Mouse (Mus musculus): ENCODE data around the gene Cdc42bpa. TPM values are rescaled to one million over a fixed set of nuclear protein-coding genes. Genes with fewer than 3 reads are reported as not detected.
A peak's percentile ranks its signal among the peaks of the same experiment; 100 is the strongest.

Gene Cdc42bpa
- polyA plus RNA-seq, 1 experiment from 2014 or later = 18.5 TPM

DNA sequence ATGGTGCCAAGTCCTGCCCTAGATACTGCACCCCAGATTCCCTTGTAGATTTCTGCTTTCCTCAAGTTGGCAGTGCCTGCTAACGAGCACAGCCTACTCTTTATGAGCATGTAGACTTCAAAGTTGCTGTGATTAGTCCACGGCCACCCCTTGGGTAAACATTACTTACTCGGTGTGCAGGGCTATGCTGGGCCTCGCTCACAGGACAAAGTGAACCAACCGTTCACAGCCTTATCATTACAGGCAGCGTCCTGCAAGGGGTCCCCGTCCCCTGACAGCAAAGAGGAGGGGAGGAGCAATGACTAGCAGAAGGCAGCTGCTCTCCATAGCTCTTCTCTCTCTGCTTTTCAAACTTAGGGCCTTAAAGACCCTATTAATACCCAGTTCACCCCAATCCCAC is 224.5 kb downstream of the Cdc42bpa start:
- Histone ChIP-seq H3K4me1 (0 out of 2 replicates have a peak, but pooled peaks cover 3% of the 10 kb centered on the region), H3K9ac (no peak overlapping the region), H3K27me3 (no peaks in the 10 kb centered on the region), H3K4me3 (replicated peaks) (no peak overlapping the region), H3K9me3 (replicated peaks) (no peaks in the 10 kb centered on the region), H3K27ac (no peak overlapping the region), H3K36me3 (no peaks in the 10 kb centered on the region), H3K4me2 (no peak overlapping the region)
- ATAC-seq (replicated peaks; ENCODE audit: low FRiP score) = no peak
- whole genome bisulfite sequencing = 35% methylated on average over 7 of the region's 7 CpGs

DNA sequence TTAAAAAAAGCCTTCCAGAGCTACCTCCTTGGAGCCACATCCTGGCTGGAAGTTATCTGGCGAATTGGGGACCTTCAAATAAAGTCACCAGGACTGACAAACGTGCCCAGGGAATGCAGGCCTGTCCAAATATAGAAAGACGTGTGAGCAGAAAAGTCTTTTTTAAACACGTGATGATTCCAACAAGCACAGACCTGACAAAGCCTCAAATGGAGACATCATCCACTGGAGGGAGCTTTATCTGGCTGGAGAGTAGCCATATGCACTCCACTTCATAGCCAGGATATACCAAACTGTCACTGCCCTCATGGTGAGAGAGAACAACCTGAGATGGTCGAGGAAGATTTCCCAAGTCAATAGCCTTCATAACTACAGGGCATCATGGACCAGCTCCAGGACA is 225.6 kb downstream of the Cdc42bpa start:
- Histone ChIP-seq H3K27me3 (no peaks in the 10 kb centered on the region), H3K9me3 (replicated peaks) (no peaks in the 10 kb centered on the region), H3K4me3 (replicated peaks) (no peak overlapping the region), H3K4me1 (0 out of 2 replicates have a peak, but pooled peaks cover 3% of the 10 kb centered on the region), H3K36me3 (no peaks in the 10 kb centered on the region), H3K4me2 (no peak overlapping the region), H3K9ac (no peak overlapping the region), H3K27ac (no peak overlapping the region)
- 69% methylated on average over 5 of the region's 5 CpGs for WGBS
- no peak for ATAC-seq (replicated peaks; ENCODE audit: low FRiP score)

DNA sequence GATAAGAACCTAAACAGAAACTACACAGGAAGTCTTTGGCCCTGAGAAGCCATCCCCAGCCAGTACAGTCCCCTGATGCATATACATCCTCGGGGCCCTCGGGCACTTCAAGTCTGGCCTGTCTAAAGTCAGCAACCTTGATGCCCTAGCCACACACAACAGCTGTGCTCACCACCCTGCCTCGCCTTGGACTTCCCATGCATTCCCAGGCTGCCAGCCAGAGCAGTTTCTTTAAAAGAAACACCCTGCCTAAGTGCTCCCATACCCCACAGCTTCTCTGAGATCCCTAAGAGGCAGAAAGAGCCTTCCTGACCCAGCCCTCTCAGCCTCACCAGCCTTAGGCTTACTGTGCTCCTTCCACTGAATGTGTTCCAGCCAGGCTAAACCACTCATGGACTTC is 226.1 kb downstream of the Cdc42bpa start:
- Histone ChIP-seq H3K9me3 (replicated peaks) (no peaks in the 10 kb centered on the region), H3K4me2 (no peak overlapping the region), H3K4me1 (peaks cover 5% of the 10 kb centered on the region; the same call in 1 of the 2 replicates), H3K27me3 (no peaks in the 10 kb centered on the region), H3K9ac (no peak overlapping the region), H3K27ac (no peak overlapping the region), H3K4me3 (replicated peaks) (no peak overlapping the region), H3K36me3 (no peaks in the 10 kb centered on the region)
- 85% methylated on average over 3 of the region's 3 CpGs for WGBS
- ATAC-seq (replicated peaks; ENCODE audit: low FRiP score) = no peak

GRCm38 (mm10) chr1:180188951-180189350 is 228.7 kb downstream of the Cdc42bpa start:
- Histone ChIP-seq H3K36me3 (no peaks in the 10 kb centered on the region), H3K4me1 (peaks cover 8% of the 10 kb centered on the region; the same call in 1 of the 2 replicates), H3K4me2 (no peak overlapping the region), H3K9me3 (replicated peaks) (no peaks in the 10 kb centered on the region), H3K9ac (no peak overlapping the region), H3K27ac (no peak overlapping the region), H3K4me3 (replicated peaks) (no peak overlapping the region), H3K27me3 (0 out of 2 replicates have a peak, but pooled peaks cover under 1% of the 10 kb centered on the region)
- no peak for ATAC-seq (replicated peaks; ENCODE audit: low FRiP score)
- 67% methylated on average over 4 of the region's 4 CpGs for WGBS

DNA sequence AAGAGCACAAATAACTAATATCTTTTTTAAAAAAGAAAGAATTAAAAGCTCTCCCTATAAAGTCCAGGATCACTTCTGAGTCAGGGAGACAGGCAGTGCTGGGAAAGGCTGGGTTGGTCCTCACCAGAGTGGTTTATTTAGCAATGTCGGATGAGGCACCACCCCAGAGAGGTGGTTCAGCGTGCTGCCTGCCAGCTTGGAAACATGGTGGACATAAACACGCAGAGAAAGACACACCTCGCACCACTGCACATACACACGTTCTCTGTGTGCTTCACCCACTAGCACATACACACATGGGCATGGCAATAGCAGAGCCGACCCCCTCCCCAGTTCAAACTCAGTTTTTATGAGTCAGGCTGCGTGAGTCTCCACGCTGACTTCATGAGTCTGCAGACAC is 230.8 kb downstream of the Cdc42bpa start:
- 79% methylated on average over 8 of the region's 8 CpGs for WGBS
- Histone ChIP-seq H3K9ac (no peak overlapping the region), H3K4me2 (no peak overlapping the region), H3K27me3 (0 out of 2 replicates have a peak, but pooled peaks cover 4% of the 10 kb centered on the region), H3K36me3 (no peaks in the 10 kb centered on the region), H3K4me3 (replicated peaks) (no peak overlapping the region), H3K4me1 (peaks cover 17% of the 10 kb centered on the region), H3K27ac (no peak overlapping the region), H3K9me3 (replicated peaks) (no peaks in the 10 kb centered on the region)
- no peak for ATAC-seq (replicated peaks; ENCODE audit: low FRiP score)

- 0 out of 2 replicates have a peak, but pooled peaks cover 4% of the 10 kb centered on the region for H3K27me3 ChIP-seq
- 60% methylated on average over 7 of the region's 7 CpGs for WGBS
- no peaks in the 10 kb centered on the region for H3K9me3 ChIP-seq (replicated peaks)
- no peak overlapping the region for H3K27ac ChIP-seq
- no peak overlapping the region for H3K9ac ChIP-seq
- peaks cover 22% of the 10 kb centered on the region for H3K4me1 ChIP-seq
- no peak overlapping the region for H3K4me2 ChIP-seq
- no peak overlapping the region for H3K4me3 ChIP-seq (replicated peaks)
- ATAC-seq (replicated peaks; ENCODE audit: low FRiP score) = no peak
- H3K36me3 ChIP-seq = no peaks in the 10 kb centered on the region
Measured at GRCm38 (mm10) chr1:180191651-180192220, 231.5 kb downstream of the Cdc42bpa start.

DNA sequence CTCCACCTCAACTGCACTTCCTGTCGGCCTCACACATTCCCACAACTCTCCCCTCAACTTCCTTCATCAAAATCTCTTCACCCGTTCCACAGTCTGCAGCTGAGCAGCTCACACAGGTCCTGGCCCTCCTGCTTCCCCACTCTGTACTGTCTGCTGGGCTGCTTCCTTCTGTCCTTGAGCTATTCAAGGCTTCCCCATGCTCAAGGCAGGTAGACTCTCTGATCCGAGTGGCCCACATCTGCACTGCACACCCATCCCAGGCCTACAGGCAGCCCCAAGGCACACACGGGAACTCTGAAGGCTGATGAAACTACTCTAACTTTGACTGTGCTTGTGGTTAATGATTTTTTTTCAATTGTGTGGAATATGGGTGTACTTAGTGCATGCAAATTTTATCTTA is 232.6 kb downstream of the Cdc42bpa start:
- Histone ChIP-seq H3K27me3 (0 out of 2 replicates have a peak, but pooled peaks cover 4% of the 10 kb centered on the region), H3K36me3 (no peaks in the 10 kb centered on the region), H3K4me2 (no peak overlapping the region), H3K4me3 (replicated peaks) (no peak overlapping the region), H3K4me1 (peaks cover 22% of the 10 kb centered on the region), H3K27ac (no peak overlapping the region), H3K9ac (no peak overlapping the region), H3K9me3 (replicated peaks) (no peaks in the 10 kb centered on the region)
- WGBS = 54% methylated on average over 4 of the region's 4 CpGs
- ATAC-seq (replicated peaks; ENCODE audit: low FRiP score) = no peak

DNA sequence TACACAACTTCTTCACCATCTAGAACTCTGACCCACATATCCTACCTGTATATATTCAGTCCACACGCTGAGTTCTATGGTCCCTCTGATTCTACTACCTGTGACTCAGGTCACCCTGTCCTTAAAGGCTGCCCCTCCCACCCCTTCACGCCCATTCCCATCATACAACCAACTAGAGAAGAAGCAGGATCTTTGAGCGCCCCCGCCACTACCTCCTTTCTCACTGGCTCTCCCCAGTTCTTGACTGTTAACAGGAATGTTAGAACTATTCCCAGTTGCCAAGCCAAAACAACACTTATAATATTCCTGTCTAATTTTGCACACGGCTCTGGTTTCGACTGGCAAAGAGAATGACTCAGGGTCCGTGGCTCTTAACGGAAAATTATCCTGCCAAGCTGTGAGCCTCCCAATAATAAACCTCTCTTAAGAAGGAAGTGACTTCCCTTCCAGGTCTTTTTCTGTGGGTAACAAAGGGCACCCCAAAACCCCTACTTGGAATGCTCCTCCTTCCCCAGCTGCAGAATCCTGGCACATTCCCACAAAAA is 233.2 kb downstream of the Cdc42bpa start:
- H3K27ac ChIP-seq = no peak overlapping the region
- H3K9ac ChIP-seq = no peak overlapping the region
- H3K9me3 ChIP-seq (replicated peaks) = no peaks in the 10 kb centered on the region
- H3K4me3 ChIP-seq (replicated peaks) = no peak overlapping the region
- peaks cover 22% of the 10 kb centered on the region for H3K4me1 ChIP-seq
- no peak for ATAC-seq (replicated peaks; ENCODE audit: low FRiP score)
- H3K36me3 ChIP-seq = no peaks in the 10 kb centered on the region
- H3K27me3 ChIP-seq = 0 out of 2 replicates have a peak, but pooled peaks cover 4% of the 10 kb centered on the region
- 83% methylated on average over 8 of the region's 8 CpGs for WGBS
- H3K4me2 ChIP-seq = no peak overlapping the region

DNA sequence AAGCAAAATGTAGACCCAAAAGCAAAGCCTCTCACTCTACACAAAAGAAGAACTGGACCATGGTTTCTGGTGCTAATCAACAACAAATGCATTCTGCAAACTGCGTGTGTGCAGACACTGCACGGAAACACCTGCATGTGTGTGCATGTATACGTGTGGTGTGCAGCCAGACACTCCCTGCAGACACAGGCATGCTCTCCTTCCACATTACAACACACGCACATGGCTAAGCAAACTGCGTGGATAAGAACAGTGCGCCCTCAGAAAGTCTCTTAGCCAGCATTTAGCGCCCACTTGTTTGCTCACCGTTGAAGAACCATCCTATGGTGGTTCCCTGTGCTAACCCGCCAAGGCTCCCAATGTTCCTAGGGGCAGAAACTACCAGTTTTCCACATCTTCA is 233.8 kb downstream of the Cdc42bpa start:
- H3K4me1 ChIP-seq = peaks cover 22% of the 10 kb centered on the region
- H3K9ac ChIP-seq = no peak overlapping the region
- ATAC-seq (replicated peaks; ENCODE audit: low FRiP score) = no peak
- H3K4me2 ChIP-seq = no peak overlapping the region
- H3K9me3 ChIP-seq (replicated peaks) = no peaks in the 10 kb centered on the region
- 88% methylated on average over 9 of the region's 9 CpGs for WGBS
- H3K36me3 ChIP-seq = no peaks in the 10 kb centered on the region
- H3K27me3 ChIP-seq = 0 out of 2 replicates have a peak, but pooled peaks cover 4% of the 10 kb centered on the region
- no peak overlapping the region for H3K27ac ChIP-seq
- no peak overlapping the region for H3K4me3 ChIP-seq (replicated peaks)

GRCm38 (mm10) chr1:180194781-180195471 is 234.7 kb downstream of the Cdc42bpa start:
- ATAC-seq (replicated peaks; ENCODE audit: low FRiP score) = peak; percentile 81
- WGBS = 24% methylated on average over 9 of the region's 9 CpGs
- H3K27ac ChIP-seq = peak overlapping the region; percentile 54; the same call in 1 of the 2 replicates

GRCm38 (mm10) chr1:180195703-180196381 is 235.6 kb downstream of the Cdc42bpa start:
- Histone ChIP-seq H3K4me2 (peak overlapping the region; percentile 97), H3K9ac (peak overlapping the region; percentile 59), H3K4me3 (replicated peaks) (peak overlapping the region; percentile 71), H3K27ac (peak overlapping the region; percentile 54), H3K27me3 (0 out of 2 replicates have a peak, but pooled peaks cover 4% of the 10 kb centered on the region), H3K4me1 (peaks cover 22% of the 10 kb centered on the region), H3K9me3 (replicated peaks) (no peaks in the 10 kb centered on the region), H3K36me3 (no peaks in the 10 kb centered on the region)
- ATAC-seq (replicated peaks; ENCODE audit: low FRiP score) = peak; percentile 99
- WGBS = 1% methylated on average over 57 of the region's 57 CpGs

More at GRCm38 (mm10) chr1:180194781-180195471, 234.7 kb downstream of the Cdc42bpa start:
- H3K9ac ChIP-seq = peak overlapping the region; percentile 59
- H3K36me3 ChIP-seq = no peaks in the 10 kb centered on the region
- H3K4me3 ChIP-seq (replicated peaks) = peak overlapping the region; percentile 71
- peaks cover 22% of the 10 kb centered on the region for H3K4me1 ChIP-seq
- H3K27me3 ChIP-seq = 0 out of 2 replicates have a peak, but pooled peaks cover 4% of the 10 kb centered on the region
- no peaks in the 10 kb centered on the region for H3K9me3 ChIP-seq (replicated peaks)
- H3K4me2 ChIP-seq = peak overlapping the region; percentile 97

Data from kidney, embryonic 15.5 days (tissue).